Mouse (Mus musculus): ENCODE measurements around the gene Snx11.

DNA sequence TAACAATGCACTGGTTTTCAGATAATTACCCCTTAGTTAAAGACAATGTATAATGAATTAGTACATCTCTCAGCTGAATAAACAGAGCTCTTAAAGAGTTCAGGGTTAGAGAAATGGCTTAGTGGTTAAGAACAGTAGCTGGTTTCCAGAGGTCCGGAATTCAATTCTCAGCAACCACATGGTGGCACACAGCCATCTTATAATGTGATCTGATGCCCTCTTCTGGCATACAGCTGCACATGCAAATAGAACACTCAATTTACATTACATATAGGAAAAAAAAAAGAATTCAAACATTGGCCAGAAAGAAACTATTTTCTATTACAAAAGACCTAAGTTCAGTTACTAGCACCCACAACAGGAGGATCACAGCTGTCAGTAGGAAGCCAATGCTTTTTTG lies 19.2 kb upstream of the Snx11 start:
- TF ChIP-seq FLI1 (IDR thresholded peaks at IDR 0.05; ENCODE audit: low read length) (no peak), GATA1 (IDR thresholded peaks at IDR 0.05; ENCODE audit: borderline replicate concordance, low read length) (no peak)
